Mouse (Mus musculus) cerebellum, adult 9-10 months (tissue): ENCODE measurements at regions not wholly inside any gene's neighbourhood (a gene's known extent, or its start where the extent isn't known, plus 50 kb on each side); places are given as distances from the start of the nearest gene placed in this dataset.
"Not testable (repeated sequence)": the region's sequence is repeated elsewhere in the genome, so short reads cannot be mapped to it uniquely, and the experiment has no call there.

Source experiments
- DNase-seq: peaks from one replicate; pipeline ENCODE4 v3.0.0; 2022

GRCm38 (mm10) chr6:82143496-82143895 lies 102.7 kb downstream of the Eva1a start:
- no peak for DNase-seq

GRCm38 (mm10) chr6:82150051-82150450 lies 109.2 kb downstream of the Eva1a start:
- DNase-seq = no peak

- DNase-seq = no peak
Measured at GRCm38 (mm10) chr6:82170349-82171080, 129.7 kb downstream of the Eva1a start.

GRCm38 (mm10) chr6:82174943-82175342 lies 134.1 kb downstream of the Eva1a start:
- DNase-seq = no peak

- no peak for DNase-seq
Measured at GRCm38 (mm10) chr6:82200130-82200529, 159.3 kb downstream of the Eva1a start.

GRCm38 (mm10) chr6:82204821-82205566 lies 164.2 kb downstream of the Eva1a start:
- DNase-seq = no peak

- DNase-seq = peak; percentile 49
Measured at GRCm38 (mm10) chr6:82237834-82238233, 164.3 kb upstream of the Tacr1 start.

- DNase-seq = peak; percentile 51
Measured at GRCm38 (mm10) chr6:82240584-82241245, 161.4 kb upstream of the Tacr1 start.

GRCm38 (mm10) chr6:82247652-82248051 lies 154.5 kb upstream of the Tacr1 start:
- not testable (repeated sequence) for DNase-seq

- DNase-seq = no peak
Measured at GRCm38 (mm10) chr6:82284494-82284893, 117.6 kb upstream of the Tacr1 start.

- DNase-seq = no peak
Measured at GRCm38 (mm10) chr6:82285233-82285632, 116.9 kb upstream of the Tacr1 start.

- no peak for DNase-seq
Measured at GRCm38 (mm10) chr6:82293507-82293906, 108.6 kb upstream of the Tacr1 start.

GRCm38 (mm10) chr6:82296673-82297328 lies 105.3 kb upstream of the Tacr1 start:
- DNase-seq = no peak

GRCm38 (mm10) chr6:82302241-82302640 lies 99.9 kb upstream of the Tacr1 start:
- DNase-seq = not testable (repeated sequence)

GRCm38 (mm10) chr6:82313691-82314090 lies 88.4 kb upstream of the Tacr1 start:
- DNase-seq = no peak
